Mouse (Mus musculus) cerebellum, adult 2 months (tissue): Measurements from ENCODE around the gene Plcb4.

Source experiments
- CTCF ChIP-seq: fragments of 200-500 bp; IDR thresholded peaks from 2 replicates; pipeline ENCODE4 v1.5.1; 2011; ENCODE audit warnings: low read depth, mild to moderate bottlenecking, control low read depth, low read length, moderate library complexity, borderline replicate concordance; ENCODE audit not compliant: insufficient read depth
- POLR2A ChIP-seq: fragments of 200-500 bp; IDR thresholded peaks from 2 replicates; pipeline ENCODE4 v1.6.1; 2011; ENCODE audit warnings: low read length, control low read depth, borderline replicate concordance; ENCODE audit not compliant: insufficient read depth

DNA sequence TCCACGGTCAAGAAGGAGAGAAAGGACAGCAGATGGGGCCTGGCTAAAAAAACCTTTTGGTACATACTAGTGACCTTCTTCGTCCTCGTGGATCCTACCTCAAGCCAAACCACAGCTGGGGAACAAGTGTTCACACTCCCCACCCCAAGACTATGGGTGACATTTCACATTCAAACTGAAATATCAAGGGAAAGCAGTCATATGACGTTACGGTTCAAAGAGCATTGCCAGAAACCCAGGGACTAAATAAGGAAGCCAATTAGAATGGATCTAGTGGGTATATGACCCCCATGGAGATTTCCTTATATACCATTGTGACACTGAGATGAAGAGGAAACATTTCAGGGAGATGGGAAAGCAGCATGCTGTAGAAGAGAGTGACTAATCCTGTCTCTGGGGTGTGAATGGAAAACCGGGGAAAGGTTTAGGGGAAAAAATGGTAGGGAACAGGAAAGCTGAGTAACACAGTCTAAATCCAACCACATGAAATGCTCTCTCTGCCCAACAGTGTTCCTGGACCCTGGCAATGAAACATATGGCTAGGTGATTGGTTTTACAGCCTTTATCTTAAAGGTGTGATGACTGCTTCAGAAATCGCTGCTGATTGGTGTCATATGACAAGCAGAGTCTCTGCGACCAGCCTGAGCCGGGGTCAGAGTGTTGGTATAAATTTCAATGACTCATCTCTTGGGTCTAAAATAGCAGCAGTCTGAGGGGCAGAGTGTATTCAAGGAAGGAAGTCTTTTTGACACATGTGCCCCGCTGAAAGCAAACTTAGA is 114.6 kb downstream of the Plcb4 start:
- TF ChIP-seq CTCF (no peak), POLR2A (no peak)
